Mouse (Mus musculus) spleen, adult 12 weeks (tissue): Measurements from ENCODE around the gene Klf5.

Experiments used
- DNase-seq: peaks from one replicate; pipeline ENCODE4 v3.0.0; 2022; ENCODE audit warnings: low spot score

Klf5 gene

DNA sequence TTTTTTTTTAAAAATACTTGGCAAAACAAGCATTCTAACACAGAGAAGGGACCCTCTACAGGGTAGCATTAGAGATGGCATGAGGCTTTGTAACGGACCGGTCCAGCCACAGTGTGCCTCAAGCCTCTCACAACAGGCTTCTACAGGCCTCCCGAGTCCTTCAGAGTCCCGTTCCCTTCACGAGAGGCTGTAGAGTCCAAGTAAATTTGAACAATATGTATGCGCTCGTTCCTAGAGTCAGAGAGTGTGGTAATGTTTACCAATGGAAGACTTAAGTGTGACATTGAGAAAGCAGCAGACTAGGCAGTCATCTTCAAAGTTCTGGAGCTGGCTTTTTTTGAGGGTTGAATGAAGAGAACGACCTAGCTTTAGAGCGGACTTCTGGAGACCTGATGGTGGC is 11.1 kb downstream of the Klf5 start:
- DNase-seq = no peak

DNA sequence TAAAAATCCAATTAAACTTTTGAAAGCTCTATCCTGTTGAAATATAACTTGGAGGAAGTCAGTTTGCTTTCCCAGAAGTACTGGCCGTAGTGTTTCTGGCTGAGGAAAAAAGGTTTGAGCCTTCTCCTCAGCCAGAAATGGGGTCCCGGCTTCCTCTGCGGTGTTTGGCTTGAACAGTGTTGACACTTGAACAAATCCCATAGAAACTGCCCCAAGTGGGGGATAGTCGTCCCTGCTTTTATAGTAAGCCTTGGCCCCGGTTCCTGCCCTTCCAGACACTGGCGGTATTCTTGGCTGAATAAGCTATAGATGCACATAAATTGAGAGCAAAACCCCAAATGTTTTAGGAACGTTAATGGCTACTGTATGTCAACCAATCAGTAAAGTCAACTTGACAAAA is 11.9 kb downstream of the Klf5 start:
- DNase-seq = no peak

DNA sequence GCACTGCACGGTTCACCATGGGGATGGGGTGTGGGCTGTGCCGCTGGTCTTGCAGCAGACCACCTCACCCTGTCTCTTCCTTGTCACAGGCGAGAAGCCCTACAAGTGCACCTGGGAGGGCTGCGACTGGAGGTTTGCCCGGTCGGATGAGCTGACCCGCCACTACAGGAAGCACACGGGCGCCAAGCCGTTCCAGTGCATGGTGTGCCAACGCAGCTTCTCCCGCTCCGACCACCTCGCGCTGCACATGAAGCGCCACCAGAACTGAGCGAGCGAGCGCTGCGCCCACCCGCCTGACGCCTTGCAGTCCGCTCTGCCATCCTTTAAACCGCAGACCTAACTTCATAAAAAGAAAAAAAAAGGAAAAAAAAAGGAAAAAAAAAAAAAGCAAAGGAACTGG is 14.6 kb downstream of the Klf5 start:
- DNase-seq = no peak

DNA sequence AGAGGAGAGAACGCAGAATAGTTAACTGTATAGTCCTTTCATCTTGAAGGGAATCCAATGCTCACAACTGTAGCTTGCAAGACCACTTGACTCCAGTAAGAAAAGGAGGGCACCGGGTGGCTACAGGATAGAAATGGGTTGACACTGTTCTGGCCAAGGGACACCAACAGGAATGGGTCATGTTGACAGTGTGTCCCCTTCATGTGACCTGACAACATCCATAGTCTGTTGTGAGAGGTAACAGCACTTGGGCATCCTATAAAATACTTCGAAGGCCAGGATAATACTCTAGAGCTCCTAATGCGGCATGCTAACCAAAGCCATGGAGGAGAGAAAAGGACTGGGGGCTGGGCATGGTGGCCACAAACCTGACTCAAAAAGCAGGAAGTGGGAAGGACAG is 17.8 kb downstream of the Klf5 start:
- no peak for DNase-seq

DNA sequence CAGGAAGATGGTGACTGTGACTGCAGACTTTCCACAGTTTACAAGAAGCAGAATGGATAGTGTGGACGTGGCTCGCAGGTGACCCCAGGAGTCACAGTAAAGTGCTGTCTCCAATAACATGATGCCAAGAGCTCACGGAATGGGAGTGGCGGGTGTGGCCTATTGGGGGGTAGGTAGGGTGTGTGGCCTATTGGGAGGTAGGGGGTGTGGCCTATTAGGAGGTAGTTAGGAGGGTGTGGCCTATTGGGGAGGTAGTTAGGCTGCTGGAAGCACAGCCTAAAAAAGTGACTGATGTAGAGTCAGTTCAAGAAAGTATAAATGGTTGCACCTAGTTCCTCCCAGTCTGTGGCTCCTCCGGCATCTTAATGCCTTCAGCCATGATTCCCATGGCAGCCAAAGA is 22.2 kb downstream of the Klf5 start:
- DNase-seq = no peak

DNA sequence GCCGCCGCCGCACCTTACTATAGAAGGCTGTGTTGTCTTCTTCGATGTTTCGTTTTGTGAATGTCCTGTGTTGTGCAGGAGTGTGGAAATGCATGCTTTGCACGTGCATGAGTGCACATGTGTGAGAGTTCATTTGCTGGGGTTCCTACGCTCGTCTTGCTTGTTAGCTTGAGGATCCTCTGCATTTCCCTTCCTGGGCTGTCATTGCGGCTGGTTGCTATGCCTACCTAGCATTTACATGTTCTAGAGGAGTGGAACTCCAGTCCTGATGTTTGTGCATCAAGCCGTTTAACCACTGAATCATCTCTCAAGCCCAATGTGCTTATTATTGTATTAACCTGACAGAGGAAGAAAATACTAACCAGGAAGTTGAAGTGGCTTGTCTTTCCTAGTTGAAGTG is 24.9 kb downstream of the Klf5 start:
- DNase-seq = no peak

DNA sequence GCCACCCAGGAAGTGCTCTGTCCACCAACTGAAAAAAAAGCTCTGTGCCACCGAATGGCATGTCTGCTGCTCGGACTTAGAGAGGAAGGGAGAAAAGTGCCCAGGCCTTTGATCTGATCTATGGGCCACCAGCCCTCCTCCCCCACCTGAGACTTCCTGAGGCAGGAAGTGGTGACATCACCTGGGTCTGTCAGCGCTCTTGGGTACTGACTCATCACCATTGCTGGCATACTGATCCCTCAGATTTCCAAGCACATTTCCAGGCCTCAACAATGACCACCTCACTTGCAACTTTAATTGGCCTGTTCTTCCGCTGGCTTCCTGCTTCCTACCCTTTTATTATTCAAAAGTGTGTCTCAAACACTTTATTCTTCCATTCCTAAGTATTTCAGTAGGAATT is 26.0 kb downstream of the Klf5 start:
- no peak for DNase-seq

DNA sequence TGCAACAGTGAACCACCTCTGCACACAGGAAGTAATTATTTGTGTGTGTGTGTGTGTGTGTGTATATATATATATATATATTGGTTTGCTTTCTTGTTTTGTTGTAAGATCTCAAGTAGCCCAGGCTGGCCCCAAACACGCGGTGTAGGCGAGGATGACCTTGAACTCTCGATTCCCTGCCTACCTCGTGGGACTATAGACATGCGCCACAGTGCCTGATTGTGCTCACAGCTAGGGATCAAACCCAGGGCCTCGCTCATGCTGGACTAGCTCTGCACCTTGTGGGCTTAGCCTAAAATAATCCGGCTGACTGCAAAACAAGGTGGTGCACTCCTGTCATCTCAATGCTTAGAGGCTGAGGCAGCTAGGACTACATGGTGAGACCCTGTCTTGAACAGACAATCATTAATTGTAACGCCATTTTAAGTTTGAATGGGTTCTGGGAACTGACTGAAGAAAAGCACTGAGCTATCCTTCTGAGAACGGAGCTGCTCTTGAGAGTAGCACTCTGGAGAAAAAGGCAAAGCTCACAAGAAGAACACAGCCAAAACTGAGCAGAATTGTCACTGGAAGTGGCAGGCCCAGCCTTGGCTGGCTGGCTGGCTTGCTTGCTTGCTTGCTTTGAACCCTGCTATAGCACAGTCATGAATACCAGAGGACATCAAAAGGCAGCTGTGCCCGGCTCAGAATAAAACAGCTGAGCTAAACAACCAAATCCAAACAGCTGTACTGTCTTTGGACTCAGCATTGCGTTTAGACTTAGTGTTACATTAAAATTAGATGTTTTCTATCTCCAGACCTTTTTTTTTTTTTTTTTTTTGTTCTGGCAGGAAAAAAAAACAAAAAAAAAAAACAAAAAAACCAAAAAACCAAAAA is 27.3 kb downstream of the Klf5 start:
- no peak for DNase-seq

DNA sequence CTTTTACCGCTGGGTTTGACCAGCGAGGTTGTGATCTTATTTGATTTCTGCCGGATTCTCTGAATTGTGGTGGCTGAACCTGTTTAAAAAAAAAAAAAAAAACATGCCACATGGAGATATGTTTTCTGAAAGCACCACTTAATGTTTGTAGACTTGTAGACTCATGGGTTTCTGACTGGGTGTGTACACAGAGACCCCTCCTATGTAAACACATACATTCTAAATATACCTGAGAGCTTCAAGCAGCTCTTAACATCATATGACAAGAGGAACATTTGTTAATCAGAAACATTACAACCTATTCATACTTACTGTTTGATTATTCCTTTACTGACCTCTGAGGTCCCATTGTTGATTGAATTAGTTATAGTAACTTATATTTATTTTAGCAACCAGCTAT is 38.1 kb downstream of the Klf5 start:
- no peak for DNase-seq

DNA sequence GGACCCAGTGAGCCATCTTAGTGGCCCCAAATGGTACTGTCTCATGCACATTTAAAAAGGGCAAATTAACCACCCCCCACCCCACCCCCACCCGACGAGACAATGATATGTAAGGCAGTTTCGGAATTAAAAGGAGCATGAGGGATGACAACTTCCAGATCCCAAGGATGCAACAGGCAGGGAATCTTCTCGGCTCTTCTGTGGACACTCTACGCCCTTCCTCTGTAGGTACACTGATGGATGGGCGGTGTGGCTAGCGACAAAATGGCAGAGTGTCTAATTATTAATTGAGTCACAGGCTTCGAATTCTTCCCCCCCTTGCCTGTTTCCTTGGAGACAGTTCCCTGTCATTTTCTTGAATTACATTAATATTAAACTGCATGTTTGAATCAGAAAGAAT is 40.5 kb downstream of the Klf5 start:
- DNase-seq = no peak

DNA sequence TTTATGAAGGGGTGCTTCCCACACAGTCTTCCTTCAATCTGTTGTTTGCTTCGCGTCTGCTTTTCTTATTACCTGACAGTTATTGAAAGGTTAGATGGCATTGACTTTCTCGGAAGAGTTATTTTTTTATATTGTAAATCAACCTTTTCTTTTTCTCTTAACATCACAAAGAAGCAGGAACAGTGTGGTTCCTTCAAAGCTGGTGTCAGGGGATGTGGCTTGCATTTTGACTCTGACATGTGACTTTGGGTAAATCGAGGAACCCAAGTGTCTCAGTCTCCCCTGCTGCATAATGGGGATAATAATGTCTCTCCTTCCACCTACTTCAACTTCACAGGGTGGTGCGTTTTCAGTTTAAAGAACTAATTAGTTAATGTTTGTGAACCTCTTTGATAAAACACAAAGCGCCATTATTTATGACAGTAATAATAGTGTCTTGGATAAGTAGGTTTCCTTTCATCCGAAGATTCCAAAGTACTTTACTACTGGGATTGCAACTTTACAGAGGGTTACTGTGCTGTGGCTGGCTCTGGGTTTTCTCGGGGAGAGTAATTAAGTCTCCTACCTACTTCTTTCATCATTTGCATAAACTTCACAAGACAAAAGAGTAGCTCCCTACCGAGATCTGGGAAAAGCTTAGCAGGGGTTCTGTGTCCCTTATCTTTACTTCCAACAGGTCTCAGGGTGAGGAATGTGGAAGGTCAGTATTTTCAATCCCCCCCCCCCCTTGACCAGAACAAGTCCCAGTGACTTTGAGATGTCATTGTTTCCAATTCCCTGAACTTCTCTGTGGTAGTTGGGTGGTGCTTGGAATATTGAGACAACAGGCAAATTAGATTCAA is 41.4 kb downstream of the Klf5 start:
- no peak for DNase-seq

DNA sequence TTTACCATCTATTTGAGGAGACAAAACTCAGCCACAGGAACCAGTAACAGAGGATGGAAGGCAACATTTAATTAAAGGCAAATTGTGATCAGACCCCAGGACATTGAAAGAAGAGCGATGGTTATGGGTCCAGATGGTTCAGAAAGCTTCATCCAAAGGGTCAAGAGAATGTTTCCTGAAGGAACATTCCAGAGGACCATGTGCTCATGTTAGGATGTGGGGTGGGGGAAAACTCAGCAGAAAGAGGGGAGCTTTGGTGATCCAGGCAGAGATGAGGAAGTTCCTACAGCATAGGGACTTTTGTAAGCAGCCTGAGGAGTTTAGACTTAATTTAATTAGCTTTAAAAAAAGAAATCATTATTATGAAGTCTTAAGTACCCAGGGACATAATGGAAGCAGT is 42.2 kb downstream of the Klf5 start:
- no peak for DNase-seq

DNA sequence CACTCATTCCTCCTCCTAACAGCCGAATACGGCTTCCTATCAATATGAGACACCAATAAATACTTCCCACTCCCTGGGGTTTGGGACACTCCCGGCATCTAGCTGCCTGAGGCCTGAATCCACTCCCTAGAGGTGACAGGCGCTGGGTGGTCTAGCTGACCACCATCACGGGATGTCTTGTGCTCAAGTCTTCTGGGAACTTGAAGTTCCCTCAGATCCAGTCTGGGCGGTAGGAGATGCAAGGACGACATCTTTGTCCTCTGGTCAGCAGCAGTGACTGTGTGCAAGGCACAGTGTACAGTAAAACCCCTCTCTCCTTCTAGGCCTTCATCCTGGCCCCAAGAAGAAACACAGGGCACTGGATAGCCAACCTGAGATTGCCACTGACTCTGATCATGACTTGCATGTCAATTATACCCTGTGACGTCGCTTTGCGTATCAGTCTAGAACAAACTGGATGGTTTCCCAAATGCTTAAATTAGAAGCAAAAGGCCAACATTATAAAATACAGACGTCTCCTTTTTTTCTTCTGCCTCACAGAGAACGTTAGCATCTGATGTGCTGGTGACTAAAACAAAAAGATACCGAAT is 49.8 kb downstream of the Klf5 start:
- DNase-seq = no peak

DNA sequence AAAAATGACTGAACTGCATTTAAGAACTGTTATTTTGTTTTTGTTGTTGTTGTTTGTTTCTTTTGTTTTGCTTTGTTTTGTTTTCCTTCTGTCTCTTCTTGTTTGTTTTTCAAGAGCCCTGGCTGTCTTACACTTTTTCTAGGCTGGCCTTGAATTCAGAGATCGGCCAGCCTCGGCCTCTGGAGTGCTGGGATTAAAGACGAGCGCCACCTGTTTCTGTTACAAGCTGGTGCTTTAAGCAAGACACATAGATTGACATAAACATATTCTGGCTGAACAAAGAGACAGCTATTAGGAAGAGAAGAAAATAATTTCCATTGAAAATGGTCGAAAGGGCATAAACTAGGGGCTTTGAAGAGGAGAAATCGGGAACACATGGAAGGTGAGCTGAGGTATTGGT is 51.1 kb downstream of the Klf5 start:
- no peak for DNase-seq

DNA sequence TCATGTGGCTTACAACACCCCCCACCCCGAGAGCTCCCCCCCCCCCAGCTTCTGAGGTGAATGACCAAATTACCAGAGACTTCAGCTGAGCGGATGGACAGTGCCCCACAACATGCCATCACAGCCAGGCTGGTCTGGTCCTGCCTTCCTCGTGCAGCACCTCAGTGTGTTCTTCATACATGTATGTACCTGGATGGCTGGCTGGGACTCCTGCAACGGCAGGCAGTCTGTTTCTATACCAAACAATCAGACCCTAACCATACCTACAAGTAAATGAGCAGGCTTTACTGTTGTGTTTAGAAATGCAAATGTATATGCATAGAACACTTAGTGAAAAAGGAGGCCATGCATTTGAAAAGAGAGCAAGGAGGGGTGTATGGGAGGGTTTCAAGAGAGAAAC is 54.5 kb downstream of the Klf5 start:
- no peak for DNase-seq

DNA sequence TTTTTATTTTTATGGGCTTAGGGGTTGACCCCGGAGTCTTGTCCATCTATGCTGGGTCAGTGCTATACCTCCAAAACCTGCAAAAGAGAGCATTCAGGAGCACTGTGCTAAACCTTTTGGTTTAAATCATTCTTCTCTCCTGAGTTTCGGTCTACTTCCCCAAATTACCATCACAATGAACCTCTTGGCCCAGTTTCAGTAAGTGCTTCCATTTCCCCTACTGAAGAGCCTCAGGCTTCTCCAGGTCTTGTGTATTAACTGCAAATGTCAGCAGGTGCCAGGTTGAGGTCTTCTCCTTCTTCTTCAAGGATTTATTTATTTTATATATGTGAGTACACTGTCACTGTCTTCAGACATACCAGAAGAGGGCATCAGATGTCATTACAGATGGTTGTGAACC is 55.6 kb downstream of the Klf5 start:
- DNase-seq = no peak

DNA sequence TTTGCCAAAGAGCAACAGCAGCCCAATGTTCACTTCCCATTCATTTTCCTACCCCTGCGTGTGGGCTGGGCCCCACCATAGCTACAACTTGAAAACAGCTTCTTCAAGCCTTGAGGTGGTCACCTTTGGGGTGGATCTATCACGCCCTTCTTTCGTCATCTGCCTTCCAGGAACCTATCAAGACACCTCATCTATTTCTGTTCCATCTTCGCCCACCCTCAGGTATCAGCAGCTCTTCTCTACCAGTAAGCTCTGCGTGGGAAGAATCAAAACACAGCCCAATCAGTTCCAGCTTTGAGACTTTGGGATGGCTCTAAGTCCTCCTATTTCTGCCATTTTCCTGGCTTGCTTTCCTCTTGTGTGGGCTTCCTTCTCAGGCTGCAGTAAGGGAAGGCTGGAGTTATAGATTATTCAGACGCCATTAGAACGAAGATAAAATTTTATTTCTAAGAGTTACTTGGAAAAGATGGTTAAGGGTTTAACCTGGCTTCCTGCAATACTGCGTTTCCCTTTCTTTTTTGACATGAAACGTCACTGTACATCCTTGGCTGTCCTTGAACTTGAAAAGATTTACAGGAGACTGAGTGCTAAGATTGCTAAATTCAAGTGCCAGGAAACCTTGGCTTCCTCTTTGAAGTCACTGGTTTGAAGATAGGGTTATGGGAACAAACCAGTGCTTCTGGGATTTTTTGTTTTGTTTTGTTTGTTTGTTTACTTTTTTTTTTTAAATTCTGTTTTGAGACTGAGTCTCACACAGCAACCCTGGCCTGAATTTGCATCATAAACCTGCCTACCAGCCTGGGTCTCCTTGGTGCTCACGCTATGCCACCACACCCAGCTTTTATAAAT is 56.5 kb downstream of the Klf5 start:
- DNase-seq = no peak

DNA sequence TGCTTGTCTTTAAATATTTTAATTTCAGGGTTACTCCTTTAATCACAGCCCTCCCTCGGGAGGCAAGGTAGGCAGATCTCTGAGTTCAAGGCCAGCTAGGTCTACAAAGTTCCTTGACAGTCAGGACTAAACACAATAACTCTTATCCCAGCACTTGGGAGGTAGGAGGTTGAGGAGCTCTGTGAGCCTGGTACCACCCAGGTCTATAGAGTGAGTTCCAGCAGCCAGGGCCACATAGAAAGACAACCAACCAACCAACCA is 57.0 kb downstream of the Klf5 start:
- DNase-seq = no peak

DNA sequence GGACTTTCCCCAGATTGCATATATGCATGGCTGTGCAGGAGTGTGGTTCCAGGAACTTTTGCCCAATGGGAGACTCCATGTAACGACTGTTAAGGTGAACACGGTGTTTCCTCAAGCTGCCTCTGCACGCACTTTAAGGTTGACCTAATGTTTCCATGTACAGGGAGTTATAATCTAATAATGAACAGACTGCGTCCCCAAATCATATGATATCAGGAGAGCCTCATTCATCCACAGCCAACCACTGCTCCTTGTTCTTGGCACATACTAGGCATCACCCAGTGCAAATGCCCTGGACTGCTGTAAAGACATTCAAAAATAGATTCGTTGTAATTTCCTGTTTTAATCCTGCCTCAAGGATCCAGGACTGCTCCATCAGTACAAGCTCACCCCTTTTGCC is 64.5 kb downstream of the Klf5 start:
- DNase-seq = no peak

DNA sequence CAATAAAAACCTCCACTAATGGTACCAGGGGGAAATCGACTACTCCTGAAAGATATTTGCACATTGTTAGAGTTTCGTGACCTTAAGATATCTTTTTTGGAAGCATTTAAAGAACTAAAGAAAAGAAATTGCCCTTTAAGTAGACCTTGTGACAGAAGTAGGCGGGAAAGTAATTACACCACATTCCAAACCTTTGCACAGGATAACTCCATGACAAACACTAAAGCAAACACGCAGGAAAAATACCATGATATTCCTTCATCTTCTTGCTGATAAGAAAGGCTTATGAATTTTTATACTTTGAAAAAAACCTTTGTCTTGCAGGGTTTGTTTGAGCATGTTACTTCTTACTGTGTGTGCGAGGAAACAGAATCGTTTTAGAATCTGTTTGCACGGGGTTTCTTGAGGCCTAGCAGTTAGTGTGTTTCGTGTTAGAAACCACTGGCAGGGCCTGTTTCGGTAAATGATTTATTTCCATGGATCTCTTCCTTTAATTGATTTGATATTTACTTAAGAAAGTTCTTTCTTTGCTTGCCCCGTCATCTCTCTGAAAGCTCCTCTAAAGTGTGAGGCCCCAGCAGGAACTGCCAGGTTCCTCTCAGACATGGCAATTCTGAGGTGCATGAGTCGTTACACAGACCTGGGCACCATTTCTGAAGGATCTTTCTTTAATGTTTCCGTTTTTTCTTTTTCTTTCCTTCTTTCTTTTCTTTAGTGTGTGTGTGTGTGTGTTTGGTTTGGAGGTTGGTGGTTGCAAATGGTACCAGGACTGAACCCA is 65.7 kb downstream of the Klf5 start:
- DNase-seq = no peak
